Mouse (Mus musculus): ENCODE measurements around the gene Spry2. TPM values are rescaled to one million over a fixed set of nuclear protein-coding genes. Genes with fewer than 3 reads are reported as not detected.

The Spry2 gene
- polyA plus RNA-seq, 1 experiment from 2014 or later = 24.4 TPM

DNA sequence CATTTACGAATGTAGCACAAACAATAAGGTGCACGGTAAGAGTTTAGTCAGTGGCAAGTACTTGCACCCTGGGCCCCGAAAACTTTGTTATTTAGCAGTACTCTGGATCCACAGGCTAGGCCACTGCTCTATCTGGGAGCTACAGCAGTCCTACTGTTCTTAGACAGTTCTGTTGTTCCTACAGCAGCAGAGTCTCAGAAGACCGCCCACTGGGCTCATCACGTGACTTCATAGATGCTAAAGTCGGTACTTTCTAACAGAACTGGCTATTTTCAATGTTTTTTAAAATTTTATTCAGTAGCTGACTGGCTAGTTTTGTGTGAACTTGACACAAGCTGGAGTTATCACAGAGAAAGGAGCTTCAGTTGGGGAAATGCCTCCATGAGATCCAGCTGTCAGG is 11.4 kb downstream of the Spry2 start:
- no peak for ATAC-seq (replicated peaks; ENCODE audit: low FRiP score)
- no peak for DNase-seq (ENCODE audit: low spot score)
- Histone ChIP-seq H3K9me3 (ENCODE audit: control insufficient read depth, low read length) (no peaks in the 10 kb centered on the region), H3K4me3 (ENCODE audit: low read depth, low read length) (no peak overlapping the region), H3K27me3 (ENCODE audit: control insufficient read depth, insufficient read depth, low read length) (no peaks in the 10 kb centered on the region), H3K27ac (ENCODE audit: low read depth, low read length) (no peak overlapping the region), H3K36me3 (ENCODE audit: control insufficient read depth, insufficient read depth, low read length) (no peaks in the 10 kb centered on the region), H3K4me2 (ENCODE audit: low read depth, low read length, severe bottlenecking) (no peak overlapping the region), H3K4me1 (replicated peaks; ENCODE audit: control insufficient read depth, insufficient read depth, low read length) (no peaks in the 10 kb centered on the region), H3K9ac (ENCODE audit: low read length) (no peak overlapping the region)
- 83% methylated on average over 6 of the region's 6 CpGs for WGBS

DNA sequence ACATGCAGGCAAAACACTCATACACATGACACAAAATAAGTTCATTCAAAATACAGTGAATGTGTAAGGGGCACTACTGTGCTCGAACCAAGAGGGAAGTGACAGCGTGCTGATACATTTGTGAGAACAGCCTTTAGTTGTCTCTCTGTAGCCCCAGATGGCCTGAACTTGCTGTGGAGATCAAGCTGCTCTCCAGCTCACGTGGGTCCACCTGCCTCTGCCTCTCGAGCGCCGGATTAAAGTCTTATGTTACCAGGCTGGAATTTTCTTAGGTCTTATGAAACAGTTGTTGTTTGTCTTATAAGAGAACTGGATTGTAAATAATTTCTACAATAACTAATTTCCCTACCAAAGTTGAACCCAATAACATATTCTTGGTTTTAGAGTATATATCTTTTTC is 13.4 kb downstream of the Spry2 start:
- H3K4me2 ChIP-seq (ENCODE audit: low read depth, low read length, severe bottlenecking) = no peak overlapping the region
- ATAC-seq (replicated peaks; ENCODE audit: low FRiP score) = no peak
- WGBS = 85% methylated on average over 6 of the region's 6 CpGs

GRCm38 (mm10) chr14:105878359-105878758 is 18.3 kb downstream of the Spry2 start:
- H3K4me1 ChIP-seq (replicated peaks; ENCODE audit: control insufficient read depth, insufficient read depth, low read length) = 0 out of 2 replicates have a peak, but pooled peaks cover 2% of the 10 kb centered on the region
- WGBS = 86% methylated on average over 10 of the region's 10 CpGs
- no peak overlapping the region for H3K9ac ChIP-seq (ENCODE audit: low read length)
- no peak for DNase-seq (ENCODE audit: low spot score)
- no peaks in the 10 kb centered on the region; the same call in 1 of the 2 replicates for H3K27me3 ChIP-seq (ENCODE audit: control insufficient read depth, insufficient read depth, low read length)
- no peak overlapping the region for H3K4me2 ChIP-seq (ENCODE audit: low read depth, low read length, severe bottlenecking)
- no peak overlapping the region for H3K27ac ChIP-seq (ENCODE audit: low read depth, low read length)
- H3K36me3 ChIP-seq (ENCODE audit: control insufficient read depth, insufficient read depth, low read length) = no peaks in the 10 kb centered on the region
- no peaks in the 10 kb centered on the region for H3K9me3 ChIP-seq (ENCODE audit: control insufficient read depth, low read length)
- no peak overlapping the region for H3K4me3 ChIP-seq (ENCODE audit: low read depth, low read length)
- no peak for ATAC-seq (replicated peaks; ENCODE audit: low FRiP score)

More for the DNA sequence above, 13.4 kb downstream of the Spry2 start:
- no peak overlapping the region for H3K9ac ChIP-seq (ENCODE audit: low read length)
- no peaks in the 10 kb centered on the region for H3K36me3 ChIP-seq (ENCODE audit: control insufficient read depth, insufficient read depth, low read length)
- H3K4me1 ChIP-seq (replicated peaks; ENCODE audit: control insufficient read depth, insufficient read depth, low read length) = no peaks in the 10 kb centered on the region
- no peak for DNase-seq (ENCODE audit: low spot score)
- H3K4me3 ChIP-seq (ENCODE audit: low read depth, low read length) = no peak overlapping the region
- no peaks in the 10 kb centered on the region for H3K9me3 ChIP-seq (ENCODE audit: control insufficient read depth, low read length)
- no peaks in the 10 kb centered on the region for H3K27me3 ChIP-seq (ENCODE audit: control insufficient read depth, insufficient read depth, low read length)
- H3K27ac ChIP-seq (ENCODE audit: low read depth, low read length) = no peak overlapping the region

- Histone ChIP-seq H3K9ac (ENCODE audit: low read length) (no peak overlapping the region), H3K4me2 (ENCODE audit: low read depth, low read length, severe bottlenecking) (no peak overlapping the region), H3K4me1 (replicated peaks; ENCODE audit: control insufficient read depth, insufficient read depth, low read length) (0 out of 2 replicates have a peak, but pooled peaks cover 2% of the 10 kb centered on the region), H3K36me3 (ENCODE audit: control insufficient read depth, insufficient read depth, low read length) (no peaks in the 10 kb centered on the region), H3K9me3 (ENCODE audit: control insufficient read depth, low read length) (no peaks in the 10 kb centered on the region), H3K27me3 (ENCODE audit: control insufficient read depth, insufficient read depth, low read length) (no peaks in the 10 kb centered on the region; the same call in 1 of the 2 replicates), H3K27ac (ENCODE audit: low read depth, low read length) (no peak overlapping the region), H3K4me3 (ENCODE audit: low read depth, low read length) (no peak overlapping the region)
- ATAC-seq (replicated peaks; ENCODE audit: low FRiP score) = no peak
- no peak for DNase-seq (ENCODE audit: low spot score)
- 34% methylated on average over 7 of the region's 7 CpGs for WGBS
Observed at GRCm38 (mm10) chr14:105876375-105876774, 20.2 kb downstream of the Spry2 start.

DNA sequence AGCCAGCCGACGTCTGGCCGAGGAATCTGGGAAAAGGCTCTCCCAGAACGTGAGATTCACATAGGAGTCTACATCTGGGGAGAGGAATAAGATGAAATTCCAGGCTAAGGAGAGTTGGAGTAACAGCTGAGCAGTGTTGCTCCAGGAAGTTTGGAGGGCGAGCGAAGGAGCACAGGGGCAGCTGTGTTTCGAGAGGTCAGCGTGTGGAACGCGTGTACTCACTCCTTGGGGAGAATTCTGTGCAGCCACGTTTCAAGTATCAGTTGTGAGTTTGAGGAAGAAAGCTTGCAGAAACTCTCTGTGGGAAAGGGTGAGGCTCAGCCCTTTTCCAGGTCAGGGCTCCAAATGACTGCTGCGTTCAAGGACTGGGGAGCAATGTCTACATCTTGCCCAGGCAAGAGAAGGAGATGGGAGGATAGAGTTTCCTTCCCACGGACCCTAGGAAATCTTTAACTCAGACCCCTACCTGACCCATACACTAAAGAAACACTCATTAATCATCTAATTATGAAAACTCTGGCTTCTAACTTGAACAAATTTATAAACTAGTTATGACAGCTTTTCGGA is 26.2 kb downstream of the Spry2 start:
- ATAC-seq (replicated peaks; ENCODE audit: low FRiP score) = no peak
- H3K4me3 ChIP-seq (ENCODE audit: low read depth, low read length) = no peak overlapping the region
- no peak overlapping the region for H3K27ac ChIP-seq (ENCODE audit: low read depth, low read length)
- no peaks in the 10 kb centered on the region for H3K4me1 ChIP-seq (replicated peaks; ENCODE audit: control insufficient read depth, insufficient read depth, low read length)
- DNase-seq (ENCODE audit: low spot score) = no peak
- WGBS = 79% methylated on average over 14 of the region's 14 CpGs
- no peak overlapping the region for H3K4me2 ChIP-seq (ENCODE audit: low read depth, low read length, severe bottlenecking)
- H3K9ac ChIP-seq (ENCODE audit: low read length) = no peak overlapping the region
- H3K9me3 ChIP-seq (ENCODE audit: control insufficient read depth, low read length) = no peaks in the 10 kb centered on the region
- H3K27me3 ChIP-seq (ENCODE audit: control insufficient read depth, insufficient read depth, low read length) = no peaks in the 10 kb centered on the region
- H3K36me3 ChIP-seq (ENCODE audit: control insufficient read depth, insufficient read depth, low read length) = no peaks in the 10 kb centered on the region

DNA sequence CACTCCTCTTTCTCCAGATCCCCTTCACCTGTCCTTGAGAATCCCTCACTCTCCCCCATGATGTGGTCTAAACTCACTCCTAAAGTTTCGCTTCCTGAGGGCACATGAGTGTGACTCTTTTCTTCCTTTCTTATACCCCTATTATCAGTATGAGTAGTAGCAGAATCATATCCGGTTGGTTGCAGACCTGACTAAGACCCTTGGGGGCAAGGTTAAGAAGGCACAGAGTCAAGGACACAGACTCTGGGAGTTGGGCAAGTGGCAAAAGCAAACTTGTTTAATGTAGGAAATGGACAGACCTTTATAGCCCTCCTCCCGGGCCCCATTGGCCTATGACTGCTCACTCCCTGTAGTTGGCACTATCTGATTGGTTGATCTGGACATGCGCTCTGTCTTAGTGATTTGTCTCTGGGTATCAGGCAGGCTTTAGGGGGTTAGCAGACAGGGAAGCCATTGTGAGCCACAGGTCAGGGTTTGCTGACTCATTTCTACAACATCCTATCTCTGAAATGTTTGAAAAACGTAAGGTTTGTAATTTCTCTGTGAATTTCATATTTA is 31.2 kb downstream of the Spry2 start:
- no peak overlapping the region for H3K9ac ChIP-seq (ENCODE audit: low read length)
- no peak overlapping the region for H3K27ac ChIP-seq (ENCODE audit: low read depth, low read length)
- DNase-seq (ENCODE audit: low spot score) = no peak
- no peak overlapping the region for H3K4me2 ChIP-seq (ENCODE audit: low read depth, low read length, severe bottlenecking)
- ATAC-seq (replicated peaks; ENCODE audit: low FRiP score) = no peak
- H3K4me3 ChIP-seq (ENCODE audit: low read depth, low read length) = no peak overlapping the region
- no peaks in the 10 kb centered on the region for H3K27me3 ChIP-seq (ENCODE audit: control insufficient read depth, insufficient read depth, low read length)
- no peaks in the 10 kb centered on the region for H3K36me3 ChIP-seq (ENCODE audit: control insufficient read depth, insufficient read depth, low read length)
- H3K9me3 ChIP-seq (ENCODE audit: control insufficient read depth, low read length) = no peaks in the 10 kb centered on the region
- H3K4me1 ChIP-seq (replicated peaks; ENCODE audit: control insufficient read depth, insufficient read depth, low read length) = no peaks in the 10 kb centered on the region
- 94% methylated on average over 5 of the region's 5 CpGs for WGBS

DNA sequence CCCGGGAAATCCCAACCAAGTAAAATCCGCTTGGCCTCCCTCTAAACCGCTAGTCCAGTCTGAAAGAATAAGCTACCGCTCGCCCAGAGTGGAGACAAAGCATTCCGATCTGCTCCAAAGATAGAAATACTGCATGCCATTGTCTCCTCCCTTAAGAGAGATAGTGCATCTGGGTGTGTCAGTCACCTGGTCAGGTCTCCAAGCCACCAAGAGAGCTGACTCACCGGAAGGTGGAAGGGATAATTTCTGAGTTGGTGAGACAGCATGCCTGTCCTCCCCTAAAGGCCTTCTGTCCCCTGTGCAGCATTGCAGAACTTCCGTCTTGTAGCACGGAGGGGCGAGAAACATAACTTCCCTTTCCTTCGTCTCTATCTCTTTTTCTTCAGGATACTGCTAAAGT is 34.4 kb downstream of the Spry2 start:
- Histone ChIP-seq H3K9ac (ENCODE audit: low read length) (no peak overlapping the region), H3K9me3 (ENCODE audit: control insufficient read depth, low read length) (no peaks in the 10 kb centered on the region), H3K36me3 (ENCODE audit: control insufficient read depth, insufficient read depth, low read length) (no peaks in the 10 kb centered on the region), H3K27ac (ENCODE audit: low read depth, low read length) (no peak overlapping the region), H3K4me3 (ENCODE audit: low read depth, low read length) (no peak overlapping the region), H3K4me1 (replicated peaks; ENCODE audit: control insufficient read depth, insufficient read depth, low read length) (0 out of 2 replicates have a peak, but pooled peaks cover 2% of the 10 kb centered on the region), H3K27me3 (ENCODE audit: control insufficient read depth, insufficient read depth, low read length) (no peaks in the 10 kb centered on the region), H3K4me2 (ENCODE audit: low read depth, low read length, severe bottlenecking) (no peak overlapping the region)
- DNase-seq (ENCODE audit: low spot score) = no peak
- WGBS = 67% methylated on average over 11 of the region's 11 CpGs
- ATAC-seq (replicated peaks; ENCODE audit: low FRiP score) = no peak

GRCm38 (mm10) chr14:105860920-105861319 is 35.7 kb downstream of the Spry2 start:
- Histone ChIP-seq H3K4me2 (ENCODE audit: low read depth, low read length, severe bottlenecking) (no peak overlapping the region), H3K4me3 (ENCODE audit: low read depth, low read length) (no peak overlapping the region), H3K27me3 (ENCODE audit: control insufficient read depth, insufficient read depth, low read length) (no peaks in the 10 kb centered on the region), H3K9me3 (ENCODE audit: control insufficient read depth, low read length) (no peaks in the 10 kb centered on the region), H3K27ac (ENCODE audit: low read depth, low read length) (no peak overlapping the region), H3K36me3 (ENCODE audit: control insufficient read depth, insufficient read depth, low read length) (no peaks in the 10 kb centered on the region), H3K4me1 (replicated peaks; ENCODE audit: control insufficient read depth, insufficient read depth, low read length) (0 out of 2 replicates have a peak, but pooled peaks cover 2% of the 10 kb centered on the region), H3K9ac (ENCODE audit: low read length) (no peak overlapping the region)
- WGBS = 31% methylated on average over 6 of the region's 6 CpGs
- ATAC-seq (replicated peaks; ENCODE audit: low FRiP score) = no peak
- DNase-seq (ENCODE audit: low spot score) = no peak

GRCm38 (mm10) chr14:105860276-105860675 is 36.3 kb downstream of the Spry2 start:
- no peak for DNase-seq (ENCODE audit: low spot score)
- no peak overlapping the region for H3K9ac ChIP-seq (ENCODE audit: low read length)
- 91% methylated on average over 4 of the region's 4 CpGs for WGBS

More at GRCm38 (mm10) chr14:105860276-105860675, 36.3 kb downstream of the Spry2 start:
- Histone ChIP-seq H3K9me3 (ENCODE audit: control insufficient read depth, low read length) (no peaks in the 10 kb centered on the region), H3K4me2 (ENCODE audit: low read depth, low read length, severe bottlenecking) (no peak overlapping the region), H3K27me3 (ENCODE audit: control insufficient read depth, insufficient read depth, low read length) (no peaks in the 10 kb centered on the region), H3K4me3 (ENCODE audit: low read depth, low read length) (no peak overlapping the region), H3K27ac (ENCODE audit: low read depth, low read length) (no peak overlapping the region), H3K36me3 (ENCODE audit: control insufficient read depth, insufficient read depth, low read length) (no peaks in the 10 kb centered on the region), H3K4me1 (replicated peaks; ENCODE audit: control insufficient read depth, insufficient read depth, low read length) (0 out of 2 replicates have a peak, but pooled peaks cover 2% of the 10 kb centered on the region)
- ATAC-seq (replicated peaks; ENCODE audit: low FRiP score) = no peak

Data from forebrain, embryonic 11.5 days (tissue).